Mouse (Mus musculus): Measurements from ENCODE around the gene Mrgpra9.
"Not testable (repeated sequence)": the region's sequence is repeated elsewhere in the genome, so short reads cannot be mapped to it uniquely, and the experiment has no call there.

Mrgpra9 gene

GRCm38 (mm10) chr7:47252770-47253169 is at the start of gene Mrgpra9:
Gene Mrgpra9 (minus strand): TSS chr7:47252848.
- DNase-seq (ENCODE audit: low read depth): no peak

GRCm38 (mm10) chr7:47299612-47300011 is 47.0 kb upstream of the Mrgpra9 start:
- DNase-seq (ENCODE audit: low read depth): not testable (repeated sequence)

- not testable (repeated sequence) for DNase-seq (ENCODE audit: low read depth)
These were observed 18.9 kb upstream of the Mrgpra9 start for GRCm38 (mm10) chr7:47271547-47271946.

GRCm38 (mm10) chr7:47244658-47245057 is 8.0 kb downstream of the Mrgpra9 start:
- DNase-seq (ENCODE audit: low read depth): no peak

- DNase-seq (ENCODE audit: low read depth): no peak
These were observed 47.8 kb downstream of the Mrgpra9 start, which contains the start of gene Mrgpra6 for GRCm38 (mm10) chr7:47204830-47205229. Gene Mrgpra6 (minus strand): TSS chr7:47204920.

GRCm38 (mm10) chr7:47195271-47195670 is 57.4 kb downstream of the Mrgpra9 start:
- no peak for DNase-seq (ENCODE audit: low read depth)

Measured in fibroblast of lung, adult 2 months (primary cell).